Mouse (Mus musculus) stomach, embryonic 16.5 days (tissue): Measurements from ENCODE around the gene 4921504E06Rik. TPM values are rescaled to one million over a fixed set of nuclear protein-coding genes. Genes with fewer than 3 reads are reported as not detected.

Source experiments
- ATAC-seq: fragments of 200-750 bp; cut with Nextera tagmentation; 2 replicates; pipeline ENCODE4 v1.8.0; 2017; ENCODE audit warnings: moderate number of reproducible peaks, moderate TSS enrichment; ENCODE audit not compliant: insufficient read depth, low FRiP score
- H3K27ac ChIP-seq: fragments of 300-500 bp; sonication (generic); 2 replicates; pipeline ENCODE4 v1.5.1; 2014; ENCODE audit warnings: low read length
- H3K27me3 ChIP-seq: fragments of 300-500 bp; sonication (generic); 2 replicates; pipeline ENCODE4 v1.6.1; 2014; ENCODE audit warnings: low read length, control low read depth, mixed read lengths; ENCODE audit not compliant: control insufficient read depth, insufficient read depth
- H3K36me3 ChIP-seq: fragments of 300-500 bp; sonication (generic); 2 replicates; pipeline ENCODE4 v1.6.1; 2014; ENCODE audit warnings: low read length; ENCODE audit not compliant: control insufficient read depth, insufficient read depth
- H3K4me1 ChIP-seq: fragments of 300-500 bp; sonication (generic); 2 replicates; pipeline ENCODE4 v1.6.1; 2014; ENCODE audit warnings: low read length, control low read depth, mixed read lengths; ENCODE audit not compliant: control insufficient read depth, insufficient read depth
- H3K4me2 ChIP-seq: fragments of 300-500 bp; sonication (generic); 2 replicates; pipeline ENCODE4 v1.6.1; 2014; ENCODE audit warnings: low read depth, low read length, mixed read lengths
- H3K4me3 ChIP-seq: fragments of 300-500 bp; sonication (generic); replicated peaks from 2 replicates; pipeline ENCODE4 v1.5.1; 2014; ENCODE audit warnings: mild to moderate bottlenecking, low read length
- H3K9ac ChIP-seq: fragments of 300-500 bp; sonication (generic); 2 replicates; pipeline ENCODE4 v1.6.1; 2014; ENCODE audit warnings: low read length
- H3K9me3 ChIP-seq: fragments of 300-500 bp; sonication (generic); replicated peaks from 2 replicates; pipeline ENCODE4 v1.6.1; 2016; ENCODE audit warnings: low read length, control low read depth; ENCODE audit not compliant: control insufficient read depth
- WGBS: fragments of 180-500 bp; shearing (Covaris S2); extraction: QIAGEN DNeasy Blood & Tissue Kit; methylation state at CpG from one replicate; pipeline ENCODE4 v1.1.7; 2014; 5-methylcytosine and 5-hydroxymethylcytosine counted together
- polyA plus RNA-seq: library from polyadenylated mRNA; unstranded; fragments of >200 nt; fragmentation: Nextera tagmentation; extraction: Ambion mirVana; gene quantifications from 2 replicates; pipeline ENCODE4 v1.2.1, GENCODE M21; 2015

Gene 4921504E06Rik
- polyA plus RNA-seq, 1 experiment from 2014 or later: not detected

DNA sequence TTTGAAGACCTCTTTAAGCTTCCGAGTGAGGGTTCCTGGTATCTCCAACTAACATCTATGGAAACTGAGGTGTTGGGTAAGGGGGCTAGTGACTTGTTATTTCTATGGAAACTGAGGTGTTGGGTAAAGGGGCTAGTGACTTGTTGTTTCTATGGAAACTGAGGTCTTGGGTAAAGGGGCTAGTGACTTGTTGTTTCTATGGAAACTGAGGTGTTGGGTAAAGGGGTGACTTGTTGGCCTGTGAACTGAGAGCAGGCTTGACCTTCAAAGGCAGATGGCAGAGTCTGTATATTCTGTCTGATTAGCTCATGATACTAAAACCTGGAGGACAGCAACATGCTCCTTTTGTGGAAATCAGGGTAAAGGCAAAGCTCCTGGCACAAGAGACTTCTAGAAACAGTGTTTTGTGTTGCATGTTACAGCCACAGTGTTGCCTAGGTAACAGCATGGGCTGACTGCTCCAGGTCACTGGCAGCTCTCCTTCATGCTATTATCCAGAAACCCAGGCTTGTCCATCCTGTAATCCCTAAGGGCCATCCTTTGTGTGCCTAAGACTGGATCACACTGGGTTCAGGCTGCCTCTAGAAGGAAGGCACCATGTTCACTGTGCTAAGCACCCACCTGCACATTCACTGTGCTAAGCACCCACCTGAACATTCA, 133.9 kb downstream of the 4921504E06Rik start:
- WGBS: 71% methylated on average over 1 of the region's 1 CpGs
- Histone ChIP-seq H3K9me3 (no peaks in the 10 kb centered on the region), H3K27ac (no peak overlapping the region), H3K4me1 (no peaks in the 10 kb centered on the region), H3K27me3 (no peaks in the 10 kb centered on the region), H3K4me2 (no peak overlapping the region), H3K4me3 (no peak overlapping the region), H3K36me3 (no peaks in the 10 kb centered on the region), H3K9ac (no peak overlapping the region)
- no peak for ATAC-seq

DNA sequence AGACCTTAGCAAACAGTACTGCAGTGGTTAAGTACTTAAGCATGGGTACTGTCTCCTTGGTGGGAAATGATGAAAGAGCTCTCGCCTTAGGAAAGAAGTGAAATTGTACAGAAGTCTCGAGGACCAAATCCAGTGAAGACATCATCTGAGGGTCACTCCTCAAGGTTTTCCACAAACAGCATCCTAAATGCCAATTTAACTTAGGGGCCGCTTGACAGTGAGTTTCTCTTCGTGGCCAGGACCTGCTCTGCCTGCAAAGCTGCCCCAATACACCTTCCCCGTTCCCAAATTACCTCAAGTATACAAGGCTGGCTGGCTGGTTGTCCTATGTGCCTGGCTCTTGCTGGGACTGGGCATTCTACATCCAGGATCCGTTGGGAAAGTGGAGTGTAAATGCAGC, 137.6 kb downstream of the 4921504E06Rik start:
- Histone ChIP-seq H3K9ac (no peak overlapping the region), H3K4me1 (no peaks in the 10 kb centered on the region), H3K4me3 (no peak overlapping the region), H3K36me3 (no peaks in the 10 kb centered on the region), H3K27me3 (no peaks in the 10 kb centered on the region), H3K4me2 (no peak overlapping the region), H3K27ac (no peak overlapping the region), H3K9me3 (no peaks in the 10 kb centered on the region)
- no peak for ATAC-seq
- 65% methylated on average over 6 of the region's 6 CpGs for WGBS

DNA sequence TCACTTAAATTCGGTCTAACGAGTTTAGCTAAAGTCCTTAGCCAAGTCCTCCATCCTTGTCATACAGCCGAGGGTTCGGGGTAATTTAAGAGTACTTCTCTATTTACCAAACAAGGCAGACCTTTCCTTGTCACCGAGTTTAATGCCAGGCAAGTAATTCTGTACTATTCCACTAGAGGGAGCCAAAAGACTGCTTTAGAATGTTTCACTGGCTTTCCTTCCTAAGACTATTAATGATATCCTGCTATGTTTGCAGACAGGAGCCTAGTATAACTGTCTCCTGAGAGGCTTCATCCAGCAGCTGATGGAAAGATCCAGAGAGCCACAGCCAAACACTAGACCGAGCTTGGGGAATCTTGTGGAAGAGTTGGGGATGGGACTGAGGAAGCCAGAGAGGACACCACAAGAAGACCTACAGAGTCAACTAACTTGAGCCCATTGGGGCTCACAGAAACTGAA, 138.6 kb downstream of the 4921504E06Rik start:
- H3K9ac ChIP-seq: no peak overlapping the region
- H3K4me1 ChIP-seq: no peaks in the 10 kb centered on the region
- H3K4me2 ChIP-seq: peak overlapping the region; percentile 48
- H3K9me3 ChIP-seq: no peaks in the 10 kb centered on the region
- H3K36me3 ChIP-seq: no peaks in the 10 kb centered on the region
- ATAC-seq: no peak
- no peaks in the 10 kb centered on the region for H3K27me3 ChIP-seq
- peak overlapping the region; percentile 23 for H3K4me3 ChIP-seq
- whole genome bisulfite sequencing: 1% methylated on average over 6 of the region's 6 CpGs
- H3K27ac ChIP-seq: no peak overlapping the region

DNA sequence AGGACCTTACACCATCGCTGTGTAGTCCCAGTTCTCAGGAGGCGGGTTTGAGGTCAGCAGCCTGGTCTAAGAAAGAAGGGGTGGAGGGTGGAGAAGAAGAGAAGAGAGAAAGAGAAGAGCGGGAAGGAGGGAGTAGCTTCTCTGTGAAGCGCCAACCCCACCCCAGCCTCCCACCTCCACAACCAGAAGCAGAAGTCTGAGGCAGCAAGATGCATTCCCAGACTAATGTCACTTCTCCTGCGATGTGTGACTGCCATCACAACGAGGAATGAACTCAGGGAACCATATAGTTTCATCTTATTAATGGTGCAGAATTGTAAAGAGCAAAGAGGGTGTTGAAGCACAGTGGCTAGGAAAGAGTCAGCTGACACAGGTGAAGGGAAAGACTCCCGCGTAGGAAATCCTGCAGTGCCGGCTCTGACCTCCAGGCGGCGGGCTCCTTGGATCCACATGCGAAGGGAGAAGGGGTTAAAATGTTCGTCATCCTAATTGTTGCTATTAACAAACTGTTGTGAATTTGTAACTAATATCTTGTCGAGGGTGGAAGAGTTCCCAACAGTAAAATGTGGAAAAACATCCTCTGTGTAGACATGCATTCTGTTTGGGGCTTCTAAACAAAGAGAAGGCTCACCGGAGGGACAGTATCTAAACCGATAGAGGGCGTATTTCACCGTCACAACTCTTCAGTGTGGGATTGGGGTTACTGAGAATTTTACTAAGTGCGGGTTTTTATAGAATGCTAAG, 139.3 kb downstream of the 4921504E06Rik start:
- H3K27ac ChIP-seq: no peak overlapping the region
- H3K9me3 ChIP-seq: no peaks in the 10 kb centered on the region
- peak overlapping the region; percentile 23 for H3K4me3 ChIP-seq
- ATAC-seq: no peak
- no peaks in the 10 kb centered on the region for H3K27me3 ChIP-seq
- H3K4me1 ChIP-seq: no peaks in the 10 kb centered on the region
- H3K4me2 ChIP-seq: peak overlapping the region; percentile 48
- H3K9ac ChIP-seq: no peak overlapping the region
- H3K36me3 ChIP-seq: no peaks in the 10 kb centered on the region
- WGBS: 20% methylated on average over 19 of the region's 19 CpGs

Other genes starting within 250 kb of the 4921504E06Rik start
- gene Msrb2, start 182.5 kb downstream of the 4921504E06Rik start, polyA plus RNA-seq: 22.9 and 24.4 TPM in 2 replicates
- 11.5 and 17.1 TPM in 2 replicates for gene Ptf1a, start 108.3 kb downstream of the 4921504E06Rik start, polyA plus RNA-seq
- gene Otud1, start 103.8 kb upstream of the 4921504E06Rik start, polyA plus RNA-seq: 0.84 and 1.7 TPM in 2 replicates